Mouse (Mus musculus) embryo, embryonic 9.5 days (tissue): Measurements from ENCODE around the gene Adgrf1.

Source experiments
- DNase-seq: peaks from one replicate; pipeline ENCODE4 v3.0.0-alpha.2; 2017; ENCODE audit errors: extremely low spot score

The Adgrf1 gene

DNA sequence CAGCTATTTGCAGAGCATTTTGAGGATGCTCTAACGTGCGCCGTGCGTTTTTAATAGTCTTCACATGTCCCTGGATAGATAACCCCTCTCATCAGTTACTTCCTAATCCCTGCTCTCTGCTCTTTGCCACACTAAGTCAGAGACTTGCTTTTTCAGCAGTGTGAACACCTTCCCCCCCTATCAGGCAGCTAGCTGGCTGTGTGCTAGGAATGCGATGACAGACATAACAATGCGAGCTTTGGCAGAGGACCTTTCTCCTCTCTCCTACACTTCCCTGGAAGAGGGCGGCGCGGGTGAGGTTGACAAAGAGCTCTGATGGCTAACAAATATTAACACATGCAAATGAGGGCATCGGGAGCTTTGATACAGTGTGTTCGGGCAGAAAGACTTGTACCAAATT is 92.2 kb downstream of the Adgrf1 start:
- no peak for DNase-seq

- no peak for DNase-seq
Measured at GRCm38 (mm10) chr17:43362881-43363280, 92.8 kb downstream of the Adgrf1 start.

DNA sequence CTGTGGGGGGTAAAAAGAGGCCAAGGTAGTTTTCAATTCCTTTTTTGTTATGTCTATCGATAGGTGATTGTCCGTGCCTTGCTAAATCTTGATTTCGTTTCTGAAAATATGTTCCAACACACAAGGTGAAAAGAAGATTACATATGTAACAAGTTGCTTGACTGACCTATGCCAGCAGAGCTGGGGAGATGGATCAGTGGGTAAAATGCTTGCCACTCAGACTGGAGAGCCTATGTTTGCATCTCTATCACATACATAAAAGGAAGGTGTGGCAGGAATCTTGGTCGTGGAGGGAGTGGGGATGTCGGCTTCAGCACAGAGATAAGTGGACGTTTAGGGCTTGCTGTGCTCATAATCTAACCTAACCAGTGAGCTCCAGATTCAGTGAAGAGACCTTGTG is 93.8 kb downstream of the Adgrf1 start:
- DNase-seq: no peak

DNA sequence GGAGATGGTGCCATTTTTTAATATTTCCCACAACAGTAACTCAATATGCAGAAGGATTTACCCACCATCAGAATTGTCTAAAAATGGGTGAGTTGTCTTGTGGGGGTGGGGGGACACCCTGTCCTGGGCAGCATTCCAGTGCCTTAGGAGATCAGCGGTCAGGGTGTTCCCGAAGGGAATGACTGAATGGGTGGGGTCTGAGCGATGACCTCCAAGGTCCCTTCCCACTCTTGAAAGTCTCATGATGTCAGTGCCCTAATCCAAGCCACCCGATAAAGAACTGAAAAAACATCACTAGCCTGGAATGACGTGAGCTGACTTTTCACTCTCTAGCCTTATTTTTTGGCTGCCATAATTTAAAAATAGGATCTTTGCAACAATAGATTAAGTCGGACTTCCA is 95.2 kb downstream of the Adgrf1 start:
- no peak for DNase-seq

DNA sequence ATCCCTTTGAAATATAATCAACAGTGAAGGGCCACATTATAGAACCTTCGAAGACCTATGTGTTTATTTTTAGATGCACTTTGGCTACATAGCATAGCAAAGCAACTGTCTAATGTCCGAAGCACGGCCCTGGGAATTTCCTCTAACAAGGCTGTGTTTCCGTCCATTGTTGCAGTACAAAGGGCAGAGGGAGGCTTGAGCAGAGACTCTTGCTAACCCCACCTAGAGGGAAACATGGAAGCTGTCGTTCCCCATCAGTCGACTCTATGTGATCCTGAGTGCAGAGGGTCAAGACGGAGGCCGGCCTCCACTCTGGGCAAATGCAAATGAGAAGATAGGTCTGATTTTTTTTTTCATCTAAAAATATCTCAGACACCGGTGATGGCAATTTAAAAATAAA is 96.4 kb downstream of the Adgrf1 start:
- DNase-seq: no peak

- DNase-seq: no peak
Measured at GRCm38 (mm10) chr17:43368171-43368576, 98.0 kb downstream of the Adgrf1 start.

DNA sequence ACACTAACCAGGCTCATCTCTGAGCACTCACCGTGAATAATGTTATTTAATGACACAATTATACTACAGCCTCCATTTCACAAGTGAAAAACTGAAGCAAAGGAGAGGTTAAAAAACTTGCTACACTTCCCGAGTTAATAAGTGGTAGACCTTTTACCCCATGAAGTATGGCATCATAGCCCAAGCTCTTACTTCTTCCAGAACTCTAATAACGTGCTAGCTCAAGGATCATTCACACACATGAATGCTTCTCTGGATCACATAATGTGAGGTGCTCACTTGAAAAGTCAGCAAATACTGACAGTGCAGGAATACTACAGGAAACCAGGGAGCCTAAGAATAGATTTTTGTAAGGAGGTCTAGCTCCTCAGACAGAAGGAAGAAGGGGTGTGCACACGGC is 102.5 kb downstream of the Adgrf1 start:
- no peak for DNase-seq

- DNase-seq: no peak
Measured at GRCm38 (mm10) chr17:43374020-43374419, 103.9 kb downstream of the Adgrf1 start.
